Mouse (Mus musculus) lung, postnatal 0 days (tissue): ENCODE measurements at regions not wholly inside any gene's neighbourhood (a gene's known extent, or its start where the extent isn't known, plus 50 kb on each side); places are given as distances from the start of the nearest gene placed in this dataset.
"Not testable (repeated sequence)": the region's sequence is repeated elsewhere in the genome, so short reads cannot be mapped to it uniquely, and the experiment has no call there.

ENCODE experiments used
- ATAC-seq: fragments of 200-750 bp; cut with Nextera tagmentation; 2 replicates; pipeline ENCODE4 v1.8.0; 2017; ENCODE audit warnings: moderate library complexity
- DNase-seq: peaks from one replicate; pipeline ENCODE4 v3.0.0-alpha.2; 2016; ENCODE audit warnings: low spot score
- H3K27ac ChIP-seq: fragments of 300-500 bp; sonication (generic); 2 replicates; pipeline ENCODE4 v1.5.1; 2014; ENCODE audit warnings: antibody characterized with exemption, mild to moderate bottlenecking, low read length, mixed read lengths
- H3K27me3 ChIP-seq: fragments of 300-500 bp; sonication (generic); replicated peaks from 2 replicates; pipeline ENCODE4 v1.6.1; 2014; ENCODE audit warnings: low read length, mixed read lengths; ENCODE audit not compliant: insufficient read depth
- H3K36me3 ChIP-seq: fragments of 300-500 bp; sonication (generic); 2 replicates; pipeline ENCODE4 v1.6.1; 2014; ENCODE audit warnings: low read length, mixed read lengths; ENCODE audit not compliant: insufficient read depth
- H3K4me1 ChIP-seq: fragments of 300-500 bp; sonication (generic); 2 replicates; pipeline ENCODE4 v1.6.1; 2014; ENCODE audit warnings: antibody characterized with exemption, low read depth, low read length, mixed read lengths; ENCODE audit not compliant: insufficient read depth
- H3K4me2 ChIP-seq: fragments of 300-500 bp; sonication (generic); replicated peaks from 2 replicates; pipeline ENCODE4 v1.6.1; 2014; ENCODE audit warnings: low read depth, mild to moderate bottlenecking, low read length, moderate library complexity, mixed read lengths
- H3K4me3 ChIP-seq: fragments of 300-500 bp; sonication (generic); 2 replicates; pipeline ENCODE4 v1.5.1; 2014; ENCODE audit warnings: low read depth, low read length
- H3K9ac ChIP-seq: fragments of 300-500 bp; sonication (generic); replicated peaks from 2 replicates; pipeline ENCODE4 v1.6.1; 2014; ENCODE audit warnings: low read depth, mild to moderate bottlenecking
- H3K9me3 ChIP-seq: fragments of 300-500 bp; sonication (generic); 2 replicates; pipeline ENCODE4 v1.6.1; 2016; ENCODE audit warnings: low read length, mixed read lengths
- WGBS: fragments of 180-500 bp; shearing (Covaris S2); extraction: QIAGEN DNeasy Blood & Tissue Kit; methylation state at CpG from one replicate; pipeline ENCODE4 v1.1.7; 2014; 5-methylcytosine and 5-hydroxymethylcytosine counted together

GRCm38 (mm10) chr12:19387706-19388105 lies 566.6 kb upstream of the Gm21863 start:
- DNase-seq, result peak; percentile 3
- not testable (repeated sequence) for H3K9me3 ChIP-seq, H3K4me1 ChIP-seq, H3K9ac ChIP-seq, H3K27me3 ChIP-seq, H3K27ac ChIP-seq, ATAC-seq, H3K36me3 ChIP-seq
- H3K4me2 ChIP-seq, result peak overlapping the region; percentile 41
- WGBS, result 9% methylated on average over 22 of the region's 53 CpGs
- H3K4me3 ChIP-seq, result peak overlapping the region; percentile 32
